Mouse (Mus musculus): ENCODE measurements at regions not wholly inside any gene's neighbourhood (a gene's known extent, or its start where the extent isn't known, plus 50 kb on each side); places are given as distances from the start of the nearest gene placed in this dataset.

- ATAC-seq (replicated peaks; ENCODE audit: insufficient number of reproducible peaks, low FRiP score, low TSS enrichment, low read depth), result no peak
Observed at GRCm38 (mm10) chr8:88972993-88973690, 70.8 kb downstream of the Sall1 start.

GRCm38 (mm10) chr8:88958843-88959242 is 85.1 kb downstream of the Sall1 start:
- H3K27me3 ChIP-seq (ENCODE audit: control insufficient read depth, insufficient read depth, low read length), result no peaks in the 10 kb centered on the region
- H3K4me3 ChIP-seq (ENCODE audit: low read depth, low read length), result no peak overlapping the region
- H3K27ac ChIP-seq (replicated peaks; ENCODE audit: low read depth, low read length), result no peak overlapping the region
- no peak overlapping the region for H3K9ac ChIP-seq (replicated peaks; ENCODE audit: low read length)
- no peak for ATAC-seq (replicated peaks; ENCODE audit: insufficient number of reproducible peaks, low FRiP score, low TSS enrichment, low read depth)
- no peaks in the 10 kb centered on the region for H3K9me3 ChIP-seq (replicated peaks; ENCODE audit: control insufficient read depth, low read length)
- no peak overlapping the region for H3K4me2 ChIP-seq (ENCODE audit: low read depth, low read length)
- DNase-seq (ENCODE audit: low spot score), result no peak
- no peaks in the 10 kb centered on the region for H3K36me3 ChIP-seq (replicated peaks; ENCODE audit: control insufficient read depth, insufficient read depth, low read depth, low read length)
- H3K4me1 ChIP-seq (ENCODE audit: control insufficient read depth, insufficient read depth, low read length), result no peaks in the 10 kb centered on the region

More at GRCm38 (mm10) chr8:88972993-88973690, 70.8 kb downstream of the Sall1 start:
- Histone ChIP-seq H3K4me2 (ENCODE audit: low read depth, low read length) (no peak overlapping the region), H3K27me3 (ENCODE audit: control insufficient read depth, insufficient read depth, low read length) (no peaks in the 10 kb centered on the region), H3K4me1 (ENCODE audit: control insufficient read depth, insufficient read depth, low read length) (no peaks in the 10 kb centered on the region), H3K36me3 (replicated peaks; ENCODE audit: control insufficient read depth, insufficient read depth, low read depth, low read length) (no peaks in the 10 kb centered on the region), H3K9me3 (replicated peaks; ENCODE audit: control insufficient read depth, low read length) (no peaks in the 10 kb centered on the region), H3K4me3 (ENCODE audit: low read depth, low read length) (no peak overlapping the region), H3K9ac (replicated peaks; ENCODE audit: low read length) (no peak overlapping the region), H3K27ac (replicated peaks; ENCODE audit: low read depth, low read length) (no peak overlapping the region)
- 50% methylated on average over 15 of the region's 15 CpGs for WGBS
- DNase-seq (ENCODE audit: low spot score), result no peak

- Histone ChIP-seq H3K27me3 (ENCODE audit: control insufficient read depth, insufficient read depth, low read length) (no peaks in the 10 kb centered on the region), H3K4me1 (ENCODE audit: control insufficient read depth, insufficient read depth, low read length) (no peaks in the 10 kb centered on the region), H3K9me3 (replicated peaks; ENCODE audit: control insufficient read depth, low read length) (no peaks in the 10 kb centered on the region), H3K27ac (replicated peaks; ENCODE audit: low read depth, low read length) (no peak overlapping the region), H3K4me2 (ENCODE audit: low read depth, low read length) (no peak overlapping the region), H3K9ac (replicated peaks; ENCODE audit: low read length) (no peak overlapping the region), H3K36me3 (replicated peaks; ENCODE audit: control insufficient read depth, insufficient read depth, low read depth, low read length) (no peaks in the 10 kb centered on the region), H3K4me3 (ENCODE audit: low read depth, low read length) (no peak overlapping the region)
- WGBS, result 69% methylated on average over 2 of the region's 2 CpGs
- DNase-seq (ENCODE audit: low spot score) (no peak), ATAC-seq (replicated peaks; ENCODE audit: insufficient number of reproducible peaks, low FRiP score, low TSS enrichment, low read depth) (no peak)
Observed at GRCm38 (mm10) chr8:88953178-88953577, 90.8 kb downstream of the Sall1 start.

- no peak for ATAC-seq (replicated peaks; ENCODE audit: insufficient number of reproducible peaks, low FRiP score, low TSS enrichment, low read depth)
- no peaks in the 10 kb centered on the region for H3K36me3 ChIP-seq (replicated peaks; ENCODE audit: control insufficient read depth, insufficient read depth, low read depth, low read length)
- H3K4me1 ChIP-seq (ENCODE audit: control insufficient read depth, insufficient read depth, low read length), result no peaks in the 10 kb centered on the region
- H3K9me3 ChIP-seq (replicated peaks; ENCODE audit: control insufficient read depth, low read length), result no peaks in the 10 kb centered on the region
- H3K4me3 ChIP-seq (ENCODE audit: low read depth, low read length), result no peak overlapping the region
- 88% methylated on average over 7 of the region's 7 CpGs for WGBS
- H3K4me2 ChIP-seq (ENCODE audit: low read depth, low read length), result no peak overlapping the region
- no peak for DNase-seq (ENCODE audit: low spot score)
- H3K27me3 ChIP-seq (ENCODE audit: control insufficient read depth, insufficient read depth, low read length), result no peaks in the 10 kb centered on the region
- H3K9ac ChIP-seq (replicated peaks; ENCODE audit: low read length), result no peak overlapping the region
- H3K27ac ChIP-seq (replicated peaks; ENCODE audit: low read depth, low read length), result no peak overlapping the region
Observed at GRCm38 (mm10) chr8:88951829-88952155, 92.2 kb downstream of the Sall1 start.

DNA sequence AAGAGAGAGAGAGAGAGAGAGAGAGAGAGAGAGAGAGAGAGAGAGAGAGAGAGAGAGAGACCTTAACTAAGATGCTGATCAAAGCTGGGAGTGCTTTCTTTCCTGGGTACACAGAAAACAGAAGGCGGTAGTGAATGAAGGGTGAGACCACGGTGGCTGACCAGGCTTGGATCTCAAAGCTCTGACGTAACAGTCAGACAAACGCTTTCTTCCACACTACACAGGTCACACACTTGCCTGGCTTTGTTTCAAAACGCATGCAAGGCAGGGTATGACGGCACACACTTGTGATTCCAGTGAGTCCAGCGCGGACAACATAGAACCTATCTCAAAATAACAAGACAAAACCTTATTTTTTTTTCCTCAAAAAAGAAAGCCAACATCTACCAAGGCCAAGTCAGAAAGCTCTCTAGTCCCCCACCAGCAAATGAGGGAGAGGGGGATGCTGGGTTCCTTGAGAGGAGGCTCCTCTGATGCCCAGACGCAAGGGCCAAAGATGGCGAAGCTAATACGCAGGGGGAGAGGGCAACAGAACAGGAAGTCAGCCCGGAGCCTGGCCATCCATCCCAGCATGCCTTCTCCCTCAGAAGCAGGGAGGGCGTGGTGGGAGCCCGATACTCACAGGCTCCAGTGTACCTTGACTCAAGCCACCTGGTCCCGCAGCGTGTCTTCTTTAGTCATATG is 92.7 kb downstream of the Sall1 start:
- H3K27ac ChIP-seq (replicated peaks; ENCODE audit: low read depth, low read length), result no peak overlapping the region
- no peak overlapping the region for H3K4me2 ChIP-seq (ENCODE audit: low read depth, low read length)
- H3K4me1 ChIP-seq (ENCODE audit: control insufficient read depth, insufficient read depth, low read length), result no peaks in the 10 kb centered on the region
- no peak overlapping the region for H3K4me3 ChIP-seq (ENCODE audit: low read depth, low read length)
- DNase-seq (ENCODE audit: low spot score), result no peak
- no peaks in the 10 kb centered on the region for H3K27me3 ChIP-seq (ENCODE audit: control insufficient read depth, insufficient read depth, low read length)
- no peaks in the 10 kb centered on the region for H3K9me3 ChIP-seq (replicated peaks; ENCODE audit: control insufficient read depth, low read length)
- 91% methylated on average over 16 of the region's 16 CpGs for WGBS
- no peaks in the 10 kb centered on the region for H3K36me3 ChIP-seq (replicated peaks; ENCODE audit: control insufficient read depth, insufficient read depth, low read depth, low read length)
- H3K9ac ChIP-seq (replicated peaks; ENCODE audit: low read length), result no peak overlapping the region
- no peak for ATAC-seq (replicated peaks; ENCODE audit: insufficient number of reproducible peaks, low FRiP score, low TSS enrichment, low read depth)

DNA sequence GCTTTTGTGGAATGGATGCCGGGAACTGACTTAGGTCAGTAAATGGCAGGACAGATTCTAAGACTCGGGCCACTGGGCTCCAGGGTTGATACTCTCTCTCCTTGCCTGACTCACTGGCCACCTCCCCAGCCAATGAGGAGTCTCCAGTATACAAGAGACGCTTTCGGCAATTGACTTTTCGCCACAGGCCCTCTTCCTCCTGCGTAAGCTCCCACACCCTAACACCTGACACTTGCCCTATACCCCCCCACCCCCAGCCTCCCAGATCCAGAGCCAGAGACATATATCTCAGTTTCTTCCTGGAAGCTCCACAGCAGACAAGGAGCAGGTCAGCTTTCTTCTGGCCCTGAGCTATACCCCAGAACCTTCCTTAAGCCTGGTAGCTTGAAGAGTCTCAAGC is 94.0 kb downstream of the Sall1 start:
- no peak for ATAC-seq (replicated peaks; ENCODE audit: insufficient number of reproducible peaks, low FRiP score, low TSS enrichment, low read depth)
- no peak for DNase-seq (ENCODE audit: low spot score)
- no peak overlapping the region for H3K4me3 ChIP-seq (ENCODE audit: low read depth, low read length)
- H3K27me3 ChIP-seq (ENCODE audit: control insufficient read depth, insufficient read depth, low read length), result no peaks in the 10 kb centered on the region
- no peaks in the 10 kb centered on the region for H3K9me3 ChIP-seq (replicated peaks; ENCODE audit: control insufficient read depth, low read length)
- WGBS, result 93% methylated on average over 6 of the region's 6 CpGs
- H3K4me2 ChIP-seq (ENCODE audit: low read depth, low read length), result no peak overlapping the region
- H3K4me1 ChIP-seq (ENCODE audit: control insufficient read depth, insufficient read depth, low read length), result no peaks in the 10 kb centered on the region
- H3K9ac ChIP-seq (replicated peaks; ENCODE audit: low read length), result no peak overlapping the region
- H3K27ac ChIP-seq (replicated peaks; ENCODE audit: low read depth, low read length), result no peak overlapping the region
- H3K36me3 ChIP-seq (replicated peaks; ENCODE audit: control insufficient read depth, insufficient read depth, low read depth, low read length), result no peaks in the 10 kb centered on the region

DNA sequence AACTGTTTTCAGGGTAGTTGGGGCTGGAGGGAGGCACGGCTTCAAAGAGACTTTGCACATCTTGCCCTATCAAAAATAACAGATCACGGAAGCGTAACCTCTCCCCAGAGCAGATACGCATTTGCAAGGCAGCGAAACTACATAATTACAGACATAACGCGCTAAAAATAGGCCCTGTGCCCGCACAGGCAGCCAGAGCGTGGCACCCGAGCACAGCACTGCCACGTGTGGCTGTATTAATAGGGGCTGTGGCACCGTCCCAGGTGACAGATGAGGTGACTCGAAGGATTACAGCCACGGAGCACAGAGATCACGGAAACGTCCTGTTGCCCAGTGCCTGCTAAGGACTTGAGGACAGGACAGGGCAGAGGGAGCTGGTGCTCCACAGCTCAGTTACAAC is 95.0 kb downstream of the Sall1 start:
- DNase-seq (ENCODE audit: low spot score) (no peak), ATAC-seq (replicated peaks; ENCODE audit: insufficient number of reproducible peaks, low FRiP score, low TSS enrichment, low read depth) (no peak)
- H3K4me2 ChIP-seq (ENCODE audit: low read depth, low read length), result no peak overlapping the region
- H3K9me3 ChIP-seq (replicated peaks; ENCODE audit: control insufficient read depth, low read length), result no peaks in the 10 kb centered on the region
- no peak overlapping the region for H3K9ac ChIP-seq (replicated peaks; ENCODE audit: low read length)
- no peaks in the 10 kb centered on the region for H3K4me1 ChIP-seq (ENCODE audit: control insufficient read depth, insufficient read depth, low read length)
- H3K27me3 ChIP-seq (ENCODE audit: control insufficient read depth, insufficient read depth, low read length), result no peaks in the 10 kb centered on the region
- H3K27ac ChIP-seq (replicated peaks; ENCODE audit: low read depth, low read length), result no peak overlapping the region
- H3K36me3 ChIP-seq (replicated peaks; ENCODE audit: control insufficient read depth, insufficient read depth, low read depth, low read length), result no peaks in the 10 kb centered on the region
- WGBS, result 86% methylated on average over 16 of the region's 16 CpGs
- H3K4me3 ChIP-seq (ENCODE audit: low read depth, low read length), result no peak overlapping the region

DNA sequence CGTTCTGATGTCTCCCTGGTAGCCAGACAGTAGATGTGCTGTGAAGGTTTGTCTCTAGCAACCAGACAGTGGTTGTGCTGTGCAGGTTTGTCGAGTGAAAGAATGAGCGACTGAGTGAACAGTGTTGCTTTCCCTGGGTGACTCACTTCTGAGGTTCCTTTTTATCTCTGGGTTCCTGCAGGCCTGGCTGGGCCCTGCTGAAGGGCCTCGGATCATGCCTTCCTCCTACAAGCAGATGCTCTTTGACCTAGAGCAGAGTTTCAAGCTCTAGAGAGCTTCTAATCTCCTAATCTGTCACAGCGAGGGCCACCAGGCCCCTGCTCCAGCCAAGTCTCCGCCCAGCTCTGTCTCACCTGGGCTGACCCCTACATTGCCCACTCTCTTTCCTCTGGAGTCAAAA is 95.6 kb downstream of the Sall1 start:
- Histone ChIP-seq H3K27me3 (ENCODE audit: control insufficient read depth, insufficient read depth, low read length) (no peaks in the 10 kb centered on the region), H3K4me2 (ENCODE audit: low read depth, low read length) (no peak overlapping the region), H3K27ac (replicated peaks; ENCODE audit: low read depth, low read length) (no peak overlapping the region), H3K9me3 (replicated peaks; ENCODE audit: control insufficient read depth, low read length) (no peaks in the 10 kb centered on the region), H3K36me3 (replicated peaks; ENCODE audit: control insufficient read depth, insufficient read depth, low read depth, low read length) (no peaks in the 10 kb centered on the region), H3K9ac (replicated peaks; ENCODE audit: low read length) (no peak overlapping the region), H3K4me3 (ENCODE audit: low read depth, low read length) (no peak overlapping the region), H3K4me1 (ENCODE audit: control insufficient read depth, insufficient read depth, low read length) (no peaks in the 10 kb centered on the region)
- WGBS, result 68% methylated on average over 6 of the region's 6 CpGs
- no peak for DNase-seq (ENCODE audit: low spot score)
- no peak for ATAC-seq (replicated peaks; ENCODE audit: insufficient number of reproducible peaks, low FRiP score, low TSS enrichment, low read depth)

Data from embryonic facial prominence, embryonic 11.5 days (tissue).